Mouse (Mus musculus): ENCODE measurements around the gene Olfr1024. TPM values are rescaled to one million over a fixed set of nuclear protein-coding genes. Genes with fewer than 3 reads are reported as not detected.

The Olfr1024 gene
- polyA plus RNA-seq (2016; fragmentation: Nextera tagmentation; extraction: Ambion mirVana): not detected in 2 replicates

GRCm38 (mm10) chr2:85904952-85905351 lies at the start of gene Olfr1024:
Gene Olfr1024, minus strand, starts transcription at chr2:85905052.
- WGBS: 82% methylated on average over 3 of the region's 3 CpGs
- no peak for ATAC-seq (ENCODE audit: low FRiP score)
- no peak within 1 kb of the TSS for H3K4me2 ChIP-seq (replicated peaks)

GRCm38 (mm10) chr2:85950137-85950536 lies 45.3 kb upstream of the Olfr1024 start, which contains the start of gene Olfr1028:
Gene Olfr1028, plus strand, starts transcription at chr2:85950437.
- 86% methylated on average over 1 of the region's 1 CpGs for WGBS
- H3K4me3 ChIP-seq: no peak within 1 kb of the TSS

More at GRCm38 (mm10) chr2:85904952-85905351, at the start of gene Olfr1024:
- H3K9me3 ChIP-seq (replicated peaks): no peaks in the 10 kb centered on the region
- no peak within 1 kb of the TSS for H3K9ac ChIP-seq
- H3K36me3 ChIP-seq: no peaks in the 10 kb centered on the region
- no peak within 1 kb of the TSS for H3K27ac ChIP-seq
- H3K4me3 ChIP-seq: no peak within 1 kb of the TSS
- no peaks in the 10 kb centered on the region for H3K4me1 ChIP-seq
- no peaks in the 10 kb centered on the region for H3K27me3 ChIP-seq

DNA sequence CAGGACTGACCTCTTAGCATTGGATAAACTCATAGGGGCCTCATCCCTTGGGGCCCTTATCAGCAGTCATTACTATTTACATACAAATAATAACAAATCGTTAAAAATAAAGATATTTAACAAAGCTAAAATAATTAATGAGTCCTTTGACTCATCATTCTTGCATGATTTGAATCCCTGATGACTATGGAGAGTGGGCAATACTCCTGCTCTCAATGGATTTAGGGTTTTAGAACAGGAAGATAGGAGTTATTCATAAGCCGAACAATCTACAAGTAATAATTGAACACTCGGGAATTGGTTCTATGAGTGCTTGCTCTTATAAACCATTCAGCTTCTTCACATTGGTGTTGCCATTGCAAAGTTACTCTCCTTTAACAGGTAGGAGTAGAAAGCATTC lies 16.4 kb upstream of the Olfr1024 start, which contains the start of gene Olfr1026:
TSS of gene Olfr1026 (plus strand) at position 301 of the 400 bp plus-strand sequence.
- Histone ChIP-seq H3K9ac (no peak within 1 kb of the TSS), H3K4me2 (replicated peaks) (no peak within 1 kb of the TSS), H3K4me3 (no peak within 1 kb of the TSS), H3K36me3 (no peaks in the 10 kb centered on the region), H3K4me1 (no peaks in the 10 kb centered on the region), H3K27ac (no peak within 1 kb of the TSS), H3K27me3 (no peaks in the 10 kb centered on the region), H3K9me3 (replicated peaks) (no peaks in the 10 kb centered on the region)
- 88% methylated on average over 3 of the region's 3 CpGs for WGBS
- no peak for ATAC-seq (ENCODE audit: low FRiP score)

More at GRCm38 (mm10) chr2:85950137-85950536, 45.3 kb upstream of the Olfr1024 start, which contains the start of gene Olfr1028:
- Histone ChIP-seq H3K27me3 (no peaks in the 10 kb centered on the region), H3K9ac (no peak within 1 kb of the TSS), H3K9me3 (replicated peaks) (no peaks in the 10 kb centered on the region), H3K4me2 (replicated peaks) (no peak within 1 kb of the TSS), H3K27ac (no peak within 1 kb of the TSS), H3K4me1 (no peaks in the 10 kb centered on the region), H3K36me3 (no peaks in the 10 kb centered on the region)
- ATAC-seq (ENCODE audit: low FRiP score): no peak

- Histone ChIP-seq H3K9me3 (replicated peaks) (no peaks in the 10 kb centered on the region), H3K4me2 (replicated peaks) (no peak within 1 kb of the TSS), H3K27ac (no peak within 1 kb of the TSS), H3K27me3 (no peaks in the 10 kb centered on the region), H3K9ac (no peak within 1 kb of the TSS), H3K4me1 (no peaks in the 10 kb centered on the region), H3K36me3 (no peaks in the 10 kb centered on the region), H3K4me3 (no peak within 1 kb of the TSS)
- 74% methylated on average over 1 of the region's 1 CpGs for WGBS
- no peak for ATAC-seq (ENCODE audit: low FRiP score)
These were observed 10.0 kb upstream of the Olfr1024 start, which contains the start of gene Olfr1025-ps1 for GRCm38 (mm10) chr2:85914893-85915292. Gene Olfr1025-ps1, plus strand, starts transcription at chr2:85915193.

DNA sequence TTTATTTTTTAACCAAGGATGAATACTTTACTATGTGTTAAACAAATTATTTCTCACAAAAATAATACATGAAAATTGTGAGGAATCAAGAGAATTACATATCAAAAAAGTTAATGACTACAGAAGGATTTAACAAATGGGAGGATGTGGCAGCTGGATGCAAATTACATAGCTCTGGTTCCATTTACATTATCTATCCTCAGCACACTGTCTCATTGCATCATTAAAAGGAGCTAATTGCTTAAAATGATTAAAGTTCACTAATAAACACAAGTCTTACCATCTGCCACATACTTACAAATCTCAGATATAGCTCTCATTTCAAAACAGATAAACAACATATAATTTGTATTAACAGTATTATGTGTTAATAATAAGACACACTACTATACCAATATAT lies 8.3 kb upstream of the Olfr1024 start:
- H3K4me2 ChIP-seq (replicated peaks): no peak overlapping the region
- no peak overlapping the region for H3K4me3 ChIP-seq
- no peaks in the 10 kb centered on the region for H3K4me1 ChIP-seq
- no peak overlapping the region for H3K27ac ChIP-seq
- no peaks in the 10 kb centered on the region for H3K9me3 ChIP-seq (replicated peaks)
- H3K27me3 ChIP-seq: no peaks in the 10 kb centered on the region
- ATAC-seq (ENCODE audit: low FRiP score): no peak
- H3K36me3 ChIP-seq: no peaks in the 10 kb centered on the region
- no peak overlapping the region for H3K9ac ChIP-seq

DNA sequence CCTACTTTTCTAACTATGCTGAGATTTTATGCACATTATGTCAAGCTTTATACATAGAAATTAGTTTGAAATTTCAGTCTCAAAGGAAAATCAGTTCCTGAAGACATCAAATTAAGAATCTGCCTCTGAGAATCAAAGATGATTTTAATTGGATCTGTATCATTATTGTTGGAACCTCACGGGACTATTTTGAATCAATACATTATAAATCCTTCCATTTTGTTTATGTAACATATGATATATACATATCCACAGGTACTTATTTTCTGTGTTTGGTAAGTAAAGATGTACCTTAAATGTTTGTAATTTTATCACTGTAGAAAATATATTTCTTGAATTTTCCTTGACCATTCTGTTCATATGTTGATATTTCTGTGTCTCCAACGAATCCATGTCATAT lies 19.5 kb downstream of the Olfr1024 start, which contains the start of gene Olfr1023:
TSS of gene Olfr1023 (plus strand) at position 301 of the 400 bp plus-strand sequence.
- Histone ChIP-seq H3K4me1 (no peaks in the 10 kb centered on the region), H3K9ac (no peak within 1 kb of the TSS), H3K36me3 (no peaks in the 10 kb centered on the region), H3K9me3 (replicated peaks) (no peaks in the 10 kb centered on the region), H3K27me3 (no peaks in the 10 kb centered on the region), H3K4me2 (replicated peaks) (no peak within 1 kb of the TSS), H3K27ac (no peak within 1 kb of the TSS), H3K4me3 (no peak within 1 kb of the TSS)
- WGBS: 83% methylated on average over 2 of the region's 2 CpGs
- ATAC-seq (ENCODE audit: low FRiP score): no peak

DNA sequence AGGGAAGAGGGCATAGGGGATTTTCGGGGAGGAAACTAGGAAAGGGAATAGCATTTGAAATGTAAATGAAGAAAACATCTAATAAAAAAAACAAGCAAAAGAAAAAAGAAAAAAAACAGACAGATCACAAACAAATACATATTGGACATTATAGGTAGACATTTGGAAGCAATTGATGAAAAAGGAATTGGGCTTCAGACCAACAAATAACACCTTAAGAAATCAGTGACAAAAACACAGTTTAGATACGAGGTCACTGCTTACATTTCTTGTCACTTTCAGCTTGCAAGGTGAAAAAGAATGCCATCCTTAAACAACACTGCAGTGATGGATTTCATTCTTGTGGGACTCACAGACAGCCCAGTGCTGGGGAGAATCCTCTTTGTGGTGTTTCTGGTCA lies 36.6 kb downstream of the Olfr1024 start, which contains the start of gene Olfr1022:
TSS of gene Olfr1022 (plus strand) at position 301 of the 400 bp plus-strand sequence.
- no peaks in the 10 kb centered on the region for H3K27me3 ChIP-seq
- no peak within 1 kb of the TSS for H3K27ac ChIP-seq
- no peaks in the 10 kb centered on the region for H3K9me3 ChIP-seq (replicated peaks)
- H3K9ac ChIP-seq: no peak within 1 kb of the TSS
- no peak for ATAC-seq (ENCODE audit: low FRiP score)
- no peaks in the 10 kb centered on the region for H3K36me3 ChIP-seq
- no peaks in the 10 kb centered on the region for H3K4me1 ChIP-seq
- H3K4me2 ChIP-seq (replicated peaks): no peak within 1 kb of the TSS
- WGBS: 51% methylated on average over 2 of the region's 2 CpGs
- no peak within 1 kb of the TSS for H3K4me3 ChIP-seq

Other genes starting within 250 kb of the Olfr1024 start
- gene Olfr154, start 240.6 kb downstream of the Olfr1024 start, polyA plus RNA-seq (2016; fragmentation: Nextera tagmentation; extraction: Ambion mirVana): not detected in 2 replicates
- not detected in 2 replicates for gene Olfr1006, start 226.3 kb downstream of the Olfr1024 start, polyA plus RNA-seq (2016; fragmentation: Nextera tagmentation; extraction: Ambion mirVana)
- not detected in 2 replicates for gene Olfr1008, start 215.6 kb downstream of the Olfr1024 start, polyA plus RNA-seq (2016; fragmentation: Nextera tagmentation; extraction: Ambion mirVana)
- not detected in 2 replicates for gene Olfr1009, start 189.6 kb downstream of the Olfr1024 start, polyA plus RNA-seq (2016; fragmentation: Nextera tagmentation; extraction: Ambion mirVana)
- gene Olfr1012, start 142.3 kb downstream of the Olfr1024 start, polyA plus RNA-seq (2016; fragmentation: Nextera tagmentation; extraction: Ambion mirVana): not detected in 2 replicates
- not detected in 2 replicates for gene Olfr1013, start 138.0 kb downstream of the Olfr1024 start, polyA plus RNA-seq (2016; fragmentation: Nextera tagmentation; extraction: Ambion mirVana)
- gene Olfr1014, start 132.3 kb downstream of the Olfr1024 start, polyA plus RNA-seq (2016; fragmentation: Nextera tagmentation; extraction: Ambion mirVana): not detected in 2 replicates
- not detected in 2 replicates for gene Olfr1015, start 123.0 kb downstream of the Olfr1024 start, polyA plus RNA-seq (2016; fragmentation: Nextera tagmentation; extraction: Ambion mirVana)
- gene Olfr1016, start 102.5 kb downstream of the Olfr1024 start, polyA plus RNA-seq (2016; fragmentation: Nextera tagmentation; extraction: Ambion mirVana): not detected in 2 replicates
- gene Olfr1018, start 86.6 kb downstream of the Olfr1024 start, polyA plus RNA-seq (2016; fragmentation: Nextera tagmentation; extraction: Ambion mirVana): not detected in 2 replicates
- gene Olfr1019, start 59.6 kb downstream of the Olfr1024 start, polyA plus RNA-seq (2016; fragmentation: Nextera tagmentation; extraction: Ambion mirVana): not detected in 2 replicates
- not detected in 2 replicates for gene Olfr1020, start 58.0 kb downstream of the Olfr1024 start, polyA plus RNA-seq (2016; fragmentation: Nextera tagmentation; extraction: Ambion mirVana)
- gene Olfr1022, start 36.5 kb downstream of the Olfr1024 start, polyA plus RNA-seq (2016; fragmentation: Nextera tagmentation; extraction: Ambion mirVana): not detected in 2 replicates
- gene Olfr1023, start 19.4 kb downstream of the Olfr1024 start, polyA plus RNA-seq (2016; fragmentation: Nextera tagmentation; extraction: Ambion mirVana): not detected in 2 replicates
- not detected in 2 replicates for gene Olfr1025-ps1, start 10.1 kb upstream of the Olfr1024 start, polyA plus RNA-seq (2016; fragmentation: Nextera tagmentation; extraction: Ambion mirVana)
- gene Olfr1026, start 16.5 kb upstream of the Olfr1024 start, polyA plus RNA-seq (2016; fragmentation: Nextera tagmentation; extraction: Ambion mirVana): not detected in 2 replicates
- gene Olfr1028, start 45.4 kb upstream of the Olfr1024 start, polyA plus RNA-seq (2016; fragmentation: Nextera tagmentation; extraction: Ambion mirVana): not detected in 2 replicates
- gene Olfr1029, start 68.8 kb upstream of the Olfr1024 start, polyA plus RNA-seq (2016; fragmentation: Nextera tagmentation; extraction: Ambion mirVana): not detected in 2 replicates
- gene Olfr1030, start 74.2 kb upstream of the Olfr1024 start, polyA plus RNA-seq (2016; fragmentation: Nextera tagmentation; extraction: Ambion mirVana): not detected in 2 replicates
- not detected in 2 replicates for gene Olfr1031, start 85.3 kb upstream of the Olfr1024 start, polyA plus RNA-seq (2016; fragmentation: Nextera tagmentation; extraction: Ambion mirVana)
- gene Olfr1032, start 100.5 kb upstream of the Olfr1024 start, polyA plus RNA-seq (2016; fragmentation: Nextera tagmentation; extraction: Ambion mirVana): not detected in 2 replicates
- not detected in 2 replicates for gene Olfr1033, start 115.6 kb upstream of the Olfr1024 start, polyA plus RNA-seq (2016; fragmentation: Nextera tagmentation; extraction: Ambion mirVana)
- gene Olfr1034, start 140.8 kb upstream of the Olfr1024 start, polyA plus RNA-seq (2016; fragmentation: Nextera tagmentation; extraction: Ambion mirVana): not detected in 2 replicates
- not detected in 2 replicates for gene Olfr1036, start 168.9 kb upstream of the Olfr1024 start, polyA plus RNA-seq (2016; fragmentation: Nextera tagmentation; extraction: Ambion mirVana)
- not detected in 2 replicates for gene Olfr1037, start 182.3 kb upstream of the Olfr1024 start, polyA plus RNA-seq (2016; fragmentation: Nextera tagmentation; extraction: Ambion mirVana)
- not detected in 2 replicates for gene Olfr1039, start 230.9 kb upstream of the Olfr1024 start, polyA plus RNA-seq (2016; fragmentation: Nextera tagmentation; extraction: Ambion mirVana)
- gene Olfr1040, start 241.7 kb upstream of the Olfr1024 start, polyA plus RNA-seq (2016; fragmentation: Nextera tagmentation; extraction: Ambion mirVana): not detected in 2 replicates